Comparison of ENCODE assay signal across 24 mouse cellular contexts in the genomic region with DNA sequence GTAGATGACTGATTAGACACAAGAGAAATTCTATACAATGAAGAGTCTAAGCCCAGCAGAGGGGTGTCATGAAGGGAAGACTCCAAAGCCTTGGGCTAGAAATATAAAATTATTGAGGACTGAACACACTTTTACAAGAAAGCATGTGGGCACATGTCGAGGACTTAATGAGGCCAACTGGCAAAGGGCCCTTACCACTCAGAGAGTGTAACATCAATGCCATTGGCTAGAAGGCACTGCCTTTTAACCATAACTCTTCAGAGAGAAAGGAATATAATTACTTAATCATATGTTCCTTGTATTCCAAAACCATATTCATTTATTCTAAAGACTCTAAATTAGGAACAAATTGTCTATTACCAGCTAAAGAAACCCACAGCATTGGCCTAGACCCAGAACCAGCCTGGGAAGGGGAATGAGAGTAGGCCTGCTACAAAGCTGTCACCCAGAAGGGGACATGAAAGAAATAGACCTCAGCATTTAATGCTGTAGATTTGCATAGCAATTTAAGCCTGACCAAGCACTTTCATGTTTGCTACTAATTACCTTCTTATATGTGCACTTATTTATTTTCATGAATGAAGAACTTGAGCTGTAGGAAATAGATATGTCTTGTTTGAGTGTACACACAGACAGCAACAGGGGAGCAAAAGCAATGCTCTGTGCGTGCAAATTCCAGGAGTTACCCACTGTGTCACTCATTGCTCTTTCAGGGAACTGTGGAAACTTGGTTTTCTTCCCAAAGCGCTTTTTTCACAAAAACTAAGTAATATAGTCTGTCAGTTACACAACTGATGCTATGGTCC.
DNase-seq lines count a peak whose midpoint lies in the region; ATAC-seq and TF ChIP-seq lines count a peak whose summit lies in the region.
"Had no signal": no experiment of that assay in that cellular context is flagged by ENCODE, and none has a peak within 500 bp of the region (broad histone marks: within the 10 kb centered on the region; RNA-seq: fewer than 3 reads in every experiment).

No protein-coding gene starts in this region.

- no peak overlapping the region for H3K4me2 ChIP-seq in embryonic facial prominence, embryonic 14.5 days (ENCODE audit: low read depth, low read length)
- H3K4me2 ChIP-seq in forebrain, embryonic 16.5 days (ENCODE audit: low read length): no peak overlapping the region
- no peak overlapping the region for H3K4me2 ChIP-seq in forebrain, embryonic 12.5 days
- no peak overlapping the region for H3K4me2 ChIP-seq in embryonic facial prominence, embryonic 15.5 days (replicated peaks)
- H3K4me2 ChIP-seq in midbrain, postnatal 0 days (ENCODE audit: low read depth, low read length, poor library complexity, severe bottlenecking): no peak overlapping the region
- H3K4me2 ChIP-seq: embryonic facial prominence, embryonic 12.5 days; heart, embryonic 12.5 days; heart, embryonic 15.5 days; hindbrain, embryonic 13.5 days; intestine, embryonic 15.5 days had no signal

- no peaks in the 10 kb centered on the region for H3K4me1 ChIP-seq in embryonic facial prominence, embryonic 14.5 days (ENCODE audit: control insufficient read depth, insufficient read depth, low read length)
- H3K4me1 ChIP-seq in embryonic facial prominence, embryonic 10.5 days: peaks cover 4% of the 10 kb centered on the region; the same call in 1 of the 2 replicates
- peaks cover 7% of the 10 kb centered on the region; the same call in 1 of the 2 replicates for H3K4me1 ChIP-seq in forebrain, embryonic 16.5 days (replicated peaks; ENCODE audit: control insufficient read depth, insufficient read depth, low read length)
- peaks cover 3% of the 10 kb centered on the region; the same call in 1 of the 2 replicates for H3K4me1 ChIP-seq in forebrain, embryonic 12.5 days
- no peaks in the 10 kb centered on the region for H3K4me1 ChIP-seq in embryonic facial prominence, embryonic 15.5 days
- H3K4me1 ChIP-seq in midbrain, postnatal 0 days (ENCODE audit: insufficient read depth, low read length): no peaks in the 10 kb centered on the region
- H3K4me1 ChIP-seq: embryonic facial prominence, embryonic 12.5 days; heart, embryonic 12.5 days; heart, embryonic 15.5 days; hindbrain, embryonic 13.5 days; intestine, embryonic 15.5 days had no signal

- ATAC-seq in embryonic facial prominence, embryonic 14.5 days (ENCODE audit: low read depth): no peak
- peak; percentile 69 for ATAC-seq in forebrain, embryonic 16.5 days
- no peak for ATAC-seq in forebrain, embryonic 12.5 days (ENCODE audit: low FRiP score)
- ATAC-seq in embryonic facial prominence, embryonic 15.5 days (ENCODE audit: insufficient number of reproducible peaks, low FRiP score, low TSS enrichment, low read depth): no peak
- no peak for ATAC-seq in midbrain, postnatal 0 days (ENCODE audit: low FRiP score)
- ATAC-seq: CD4-positive, CD25-positive, alpha-beta regulatory T cell, adult 4 months; hindbrain, embryonic 16.5 days; intestine, embryonic 15.5 days had no signal

- DNase-seq in embryonic facial prominence, embryonic 14.5 days (ENCODE audit: low spot score): peak; percentile 52
- no peak for DNase-seq in embryonic facial prominence, embryonic 10.5 days (ENCODE audit: low spot score)
- no peak for DNase-seq in midbrain, postnatal 0 days (ENCODE audit: low spot score)
- DNase-seq: adrenal gland, adult 2 months; adrenal gland, postnatal 14 days; cerebellum, adult 11-12 months; cerebellum, adult 9-11 months; gastrocnemius, postnatal 25 days; heart, adult 18-20 months; heart, postnatal 10 days; heart, postnatal 36 days; kidney, adult 11 months; kidney, adult 8-10 months had no signal

- no peak overlapping the region for H3K27ac ChIP-seq in embryonic facial prominence, embryonic 14.5 days (replicated peaks; ENCODE audit: low read depth, low read length)
- no peak overlapping the region for H3K27ac ChIP-seq in embryonic facial prominence, embryonic 10.5 days (replicated peaks)
- H3K27ac ChIP-seq in forebrain, embryonic 16.5 days (ENCODE audit: low read length): no peak overlapping the region
- no peak overlapping the region for H3K27ac ChIP-seq in forebrain, embryonic 12.5 days
- H3K27ac ChIP-seq in embryonic facial prominence, embryonic 15.5 days (replicated peaks): 0 out of 2 replicates have a peak overlapping the region, but pooled peaks have one; percentile 4
- no peak overlapping the region for H3K27ac ChIP-seq in midbrain, postnatal 0 days (ENCODE audit: low read depth, low read length)
- H3K27ac ChIP-seq: embryonic facial prominence, embryonic 12.5 days; heart, embryonic 15.5 days; hindbrain, embryonic 10.5 days; hindbrain, embryonic 13.5 days; intestine, embryonic 15.5 days had no signal

- H3K27me3 ChIP-seq in embryonic facial prominence, embryonic 14.5 days (replicated peaks; ENCODE audit: control insufficient read depth, insufficient read depth, low read length): no peaks in the 10 kb centered on the region
- no peaks in the 10 kb centered on the region for H3K27me3 ChIP-seq in embryonic facial prominence, embryonic 10.5 days (replicated peaks; ENCODE audit: low read depth, poor library complexity, severe bottlenecking)
- no peaks in the 10 kb centered on the region for H3K27me3 ChIP-seq in forebrain, embryonic 16.5 days (replicated peaks; ENCODE audit: control insufficient read depth, insufficient read depth, low read length)
- no peaks in the 10 kb centered on the region for H3K27me3 ChIP-seq in forebrain, embryonic 12.5 days
- H3K27me3 ChIP-seq in embryonic facial prominence, embryonic 15.5 days: no peaks in the 10 kb centered on the region
- no peaks in the 10 kb centered on the region for H3K27me3 ChIP-seq in midbrain, postnatal 0 days (ENCODE audit: insufficient read depth, low read length)
- H3K27me3 ChIP-seq: embryonic facial prominence, embryonic 12.5 days; heart, embryonic 12.5 days; heart, embryonic 15.5 days; hindbrain, embryonic 13.5 days; intestine, embryonic 15.5 days had no signal

- H3K9me3 ChIP-seq in embryonic facial prominence, embryonic 14.5 days (ENCODE audit: control insufficient read depth, low read length): no peaks in the 10 kb centered on the region
- no peaks in the 10 kb centered on the region for H3K9me3 ChIP-seq in embryonic facial prominence, embryonic 10.5 days
- H3K9me3 ChIP-seq in forebrain, embryonic 16.5 days (ENCODE audit: control insufficient read depth, low read length): no peaks in the 10 kb centered on the region
- no peaks in the 10 kb centered on the region for H3K9me3 ChIP-seq in forebrain, embryonic 12.5 days
- H3K9me3 ChIP-seq in embryonic facial prominence, embryonic 15.5 days (replicated peaks): no peaks in the 10 kb centered on the region
- H3K9me3 ChIP-seq in midbrain, postnatal 0 days (ENCODE audit: low read length): no peaks in the 10 kb centered on the region
- H3K9me3 ChIP-seq: embryonic facial prominence, embryonic 12.5 days; heart, embryonic 12.5 days; heart, embryonic 15.5 days; hindbrain, embryonic 10.5 days; hindbrain, embryonic 13.5 days; intestine, embryonic 15.5 days had no signal

- no peak overlapping the region for H3K4me3 ChIP-seq in embryonic facial prominence, embryonic 14.5 days (ENCODE audit: low read depth, low read length)
- no peak overlapping the region for H3K4me3 ChIP-seq in embryonic facial prominence, embryonic 10.5 days
- no peak overlapping the region for H3K4me3 ChIP-seq in forebrain, embryonic 16.5 days (replicated peaks; ENCODE audit: low read length)
- no peak overlapping the region for H3K4me3 ChIP-seq in forebrain, embryonic 12.5 days (replicated peaks)
- H3K4me3 ChIP-seq in embryonic facial prominence, embryonic 15.5 days (replicated peaks): no peak overlapping the region
- no peak overlapping the region for H3K4me3 ChIP-seq in midbrain, postnatal 0 days (ENCODE audit: low read depth, low read length)
- H3K4me3 ChIP-seq: embryonic facial prominence, embryonic 12.5 days; heart, embryonic 12.5 days; heart, embryonic 15.5 days; hindbrain, embryonic 10.5 days; hindbrain, embryonic 13.5 days; intestine, embryonic 15.5 days had no signal

- H3K9ac ChIP-seq in embryonic facial prominence, embryonic 14.5 days (ENCODE audit: low read depth, low read length): no peak overlapping the region
- no peak overlapping the region for H3K9ac ChIP-seq in forebrain, embryonic 16.5 days (replicated peaks; ENCODE audit: low read depth, low read length)
- no peak overlapping the region for H3K9ac ChIP-seq in forebrain, embryonic 12.5 days
- H3K9ac ChIP-seq in embryonic facial prominence, embryonic 15.5 days: no peak overlapping the region
- H3K9ac ChIP-seq in midbrain, postnatal 0 days (replicated peaks; ENCODE audit: low read length, poor library complexity, severe bottlenecking): no peak overlapping the region
- H3K9ac ChIP-seq: embryonic facial prominence, embryonic 12.5 days; heart, embryonic 12.5 days; heart, embryonic 15.5 days; hindbrain, embryonic 13.5 days; intestine, embryonic 15.5 days had no signal

- no peak for TF ChIP-seq CTCF in midbrain, postnatal 0 days (IDR thresholded peaks at IDR 0.05)

- no peaks in the 10 kb centered on the region for H3K36me3 ChIP-seq in embryonic facial prominence, embryonic 14.5 days (ENCODE audit: control insufficient read depth, insufficient read depth, low read length)
- H3K36me3 ChIP-seq in embryonic facial prominence, embryonic 10.5 days (replicated peaks): no peaks in the 10 kb centered on the region
- 0 out of 2 replicates have a peak, but pooled peaks cover 2% of the 10 kb centered on the region for H3K36me3 ChIP-seq in forebrain, embryonic 16.5 days (ENCODE audit: control insufficient read depth, insufficient read depth)
- H3K36me3 ChIP-seq in forebrain, embryonic 12.5 days (replicated peaks): no peaks in the 10 kb centered on the region
- no peaks in the 10 kb centered on the region for H3K36me3 ChIP-seq in embryonic facial prominence, embryonic 15.5 days
- H3K36me3 ChIP-seq in midbrain, postnatal 0 days (ENCODE audit: insufficient read depth, low read length): no peaks in the 10 kb centered on the region
- H3K36me3 ChIP-seq: embryonic facial prominence, embryonic 12.5 days; heart, embryonic 12.5 days; hindbrain, embryonic 10.5 days; intestine, embryonic 15.5 days had no signal

- WGBS in embryonic facial prominence, embryonic 14.5 days: 66% methylated on average over 3 of the region's 3 CpGs
- 93% methylated on average over 3 of the region's 3 CpGs for WGBS in embryonic facial prominence, embryonic 10.5 days
- 34% methylated on average over 3 of the region's 3 CpGs for WGBS in forebrain, embryonic 16.5 days
- WGBS in forebrain, embryonic 12.5 days: 79% methylated on average over 3 of the region's 3 CpGs
- WGBS in embryonic facial prominence, embryonic 15.5 days: 65% methylated on average over 3 of the region's 3 CpGs
- 86% methylated on average over 3 of the region's 3 CpGs for WGBS in midbrain, postnatal 0 days
